Mouse (Mus musculus): Measurements from ENCODE around the gene Gatad2b.
"Not testable (repeated sequence)": the region's sequence is repeated elsewhere in the genome, so short reads cannot be mapped to it uniquely, and the experiment has no call there.

The Gatad2b gene

GRCm38 (mm10) chr3:90313367-90313766 lies 20.4 kb downstream of the Gatad2b start:
- DNase-seq (ENCODE audit: low spot score), result no peak

- DNase-seq (ENCODE audit: low spot score), result no peak
Observed at GRCm38 (mm10) chr3:90314241-90314640, 21.3 kb downstream of the Gatad2b start.

- no peak for DNase-seq (ENCODE audit: low spot score)
Observed at GRCm38 (mm10) chr3:90322289-90322688, 29.3 kb downstream of the Gatad2b start.

GRCm38 (mm10) chr3:90323119-90323518 lies 30.1 kb downstream of the Gatad2b start:
- DNase-seq (ENCODE audit: low spot score), result peak; percentile 13

GRCm38 (mm10) chr3:90332485-90332884 lies 39.5 kb downstream of the Gatad2b start:
- DNase-seq (ENCODE audit: low spot score), result peak; percentile 10

- DNase-seq (ENCODE audit: low spot score), result no peak
Observed at GRCm38 (mm10) chr3:90335517-90335916, 42.5 kb downstream of the Gatad2b start.

GRCm38 (mm10) chr3:90338190-90338589 lies 45.2 kb downstream of the Gatad2b start:
- no peak for DNase-seq (ENCODE audit: low spot score)

- DNase-seq (ENCODE audit: low spot score), result no peak
Observed at GRCm38 (mm10) chr3:90340177-90340576, 47.2 kb downstream of the Gatad2b start.

GRCm38 (mm10) chr3:90342853-90343252 lies 49.9 kb downstream of the Gatad2b start:
- DNase-seq (ENCODE audit: low spot score), result not testable (repeated sequence)

GRCm38 (mm10) chr3:90347847-90348246 lies 54.9 kb downstream of the Gatad2b start:
- DNase-seq (ENCODE audit: low spot score), result no peak

GRCm38 (mm10) chr3:90357959-90358358 lies 65.0 kb downstream of the Gatad2b start:
- no peak for DNase-seq (ENCODE audit: low spot score)

- DNase-seq (ENCODE audit: low spot score), result no peak
Observed at GRCm38 (mm10) chr3:90359230-90359629, 66.3 kb downstream of the Gatad2b start.

- DNase-seq (ENCODE audit: low spot score), result no peak
Observed at GRCm38 (mm10) chr3:90361476-90361875, 68.5 kb downstream of the Gatad2b start.

GRCm38 (mm10) chr3:90362346-90362745 lies 69.4 kb downstream of the Gatad2b start:
- DNase-seq (ENCODE audit: low spot score), result no peak

GRCm38 (mm10) chr3:90367001-90367632 lies 74.1 kb downstream of the Gatad2b start:
- DNase-seq (ENCODE audit: low spot score), result no peak

- no peak for DNase-seq (ENCODE audit: low spot score)
Observed at GRCm38 (mm10) chr3:90369041-90369440, 76.1 kb downstream of the Gatad2b start.

GRCm38 (mm10) chr3:90371857-90372256 lies 78.9 kb downstream of the Gatad2b start:
- no peak for DNase-seq (ENCODE audit: low spot score)

GRCm38 (mm10) chr3:90372817-90373216 lies 79.8 kb downstream of the Gatad2b start:
- DNase-seq (ENCODE audit: low spot score), result no peak

GRCm38 (mm10) chr3:90373432-90374028 lies 80.6 kb downstream of the Gatad2b start:
- DNase-seq (ENCODE audit: low spot score), result peak; percentile 74

GRCm38 (mm10) chr3:90374368-90374767 lies 81.4 kb downstream of the Gatad2b start:
- DNase-seq (ENCODE audit: low spot score), result no peak

GRCm38 (mm10) chr3:90375562-90376246 lies 82.7 kb downstream of the Gatad2b start:
- DNase-seq (ENCODE audit: low spot score), result peak; percentile 39

GRCm38 (mm10) chr3:90376247-90376585 lies 83.2 kb downstream of the Gatad2b start:
- DNase-seq (ENCODE audit: low spot score), result peak; percentile 40

GRCm38 (mm10) chr3:90378496-90378895 lies 85.5 kb downstream of the Gatad2b start:
- DNase-seq (ENCODE audit: low spot score), result no peak
